Mouse (Mus musculus) megakaryocyte, embryonic 14.5 days (primary cell): ENCODE data around the gene Sorl1.

Experiments
- FLI1 ChIP-seq: IDR thresholded peaks from 2 replicates; pipeline ENCODE4 v1.6.1; 2012; ENCODE audit warnings: low read length, inconsistent platforms, mixed read lengths
- GATA1 ChIP-seq: IDR thresholded peaks from 3 replicates; pipeline ENCODE4 v1.6.1; 2012; ENCODE audit warnings: mixed read lengths, low read length, inconsistent platforms, borderline replicate concordance

GRCm38 (mm10) chr9:41940311-41940853 lies 183.7 kb downstream of the Sorl1 start:
- no peak for TF ChIP-seq GATA1
- TF ChIP-seq FLI1, result no peak
